Mouse (Mus musculus) left cerebral cortex, adult 2 months (tissue): ENCODE results near the gene Nsun4. TPM values are rescaled to one million over a fixed set of nuclear protein-coding genes. Genes with fewer than 3 reads are reported as not detected.

Experiments used
- DNase-seq, 2 experiments: peaks; one replicate each; pipeline ENCODE4 v3.0.0; 2021 to 2022; ENCODE audit warnings: low spot score in 2 of 2, mixed read lengths in 1 of 2; ENCODE audit errors: extremely low spot score in 1 of 2
- H3K27ac ChIP-seq: fragments of 200-600 bp; 2 replicates; pipeline ENCODE4 v1.8.1; 2022
- H3K4me3 ChIP-seq: fragments of 200-600 bp; 2 replicates; pipeline ENCODE4 v1.8.1; 2022
- CTCF ChIP-seq: fragments of 200-600 bp; IDR thresholded peaks from 2 replicates; pipeline ENCODE4 v1.8.1; 2022; ENCODE audit warnings: antibody characterized with exemption, mild to moderate bottlenecking, moderate library complexity
- intact Hi-C: fragments of 180-260 bp; cut with DNase I; formaldehyde crosslinking; loops from one replicate; pipeline ENCODE4 v1.15.1; 2025
- total RNA-seq, 2 experiments: library from RNA; stranded (reverse); gene quantifications; 2 replicates each; pipeline ENCODE4 v1.2.3; 2021

Nsun4 gene
- total RNA-seq, 2 experiments from 2014 or later = 10.9 to 12.8 TPM

- intact Hi-C loops = no loop called here
- no peak overlapping the region for H3K4me3 ChIP-seq
- TF ChIP-seq CTCF = no peak
- no peak overlapping the region for H3K27ac ChIP-seq
- DNase-seq = no peak
These were observed 56.9 kb downstream of the Nsun4 start for GRCm38 (mm10) chr4:115996729-115997128.

GRCm38 (mm10) chr4:115995376-115995730, 58.3 kb downstream of the Nsun4 start:
- Histone ChIP-seq H3K4me3 (no peak overlapping the region), H3K27ac (no peak overlapping the region)
- intact Hi-C loops = no loop called here
- TF ChIP-seq CTCF = no peak
- no peak for DNase-seq

- Histone ChIP-seq H3K27ac (no peak overlapping the region), H3K4me3 (no peak overlapping the region)
- TF ChIP-seq CTCF = no peak
- intact Hi-C loops = no loop called here
- no peak for DNase-seq
These were observed 58.9 kb downstream of the Nsun4 start for GRCm38 (mm10) chr4:115994662-115995375.

GRCm38 (mm10) chr4:115989382-115989781, 64.3 kb downstream of the Nsun4 start:
- intact Hi-C loops = no loop called here
- Histone ChIP-seq H3K4me3 (no peak overlapping the region), H3K27ac (no peak overlapping the region)
- DNase-seq = no peak
- TF ChIP-seq CTCF = no peak

- Histone ChIP-seq H3K27ac (no peak overlapping the region), H3K4me3 (no peak overlapping the region)
- no peak for TF ChIP-seq CTCF
- no peak for DNase-seq
- intact Hi-C loops = no loop called here
These were observed 65.7 kb downstream of the Nsun4 start for GRCm38 (mm10) chr4:115987858-115988530.

GRCm38 (mm10) chr4:115987436-115987835, 66.2 kb downstream of the Nsun4 start:
- no peak overlapping the region for H3K27ac ChIP-seq
- no peak overlapping the region for H3K4me3 ChIP-seq
- no peak for DNase-seq
- no peak for TF ChIP-seq CTCF
- intact Hi-C loops = no loop called here

GRCm38 (mm10) chr4:115984967-115985366, 68.7 kb downstream of the Nsun4 start:
- intact Hi-C loops = no loop called here
- H3K27ac ChIP-seq = no peak overlapping the region
- no peak for TF ChIP-seq CTCF
- H3K4me3 ChIP-seq = no peak overlapping the region
- DNase-seq = no peak

- Histone ChIP-seq H3K27ac (no peak overlapping the region), H3K4me3 (no peak overlapping the region)
- peak; percentile 90 for TF ChIP-seq CTCF
- intact Hi-C loops = no loop called here
- DNase-seq = peak; percentile 76 to 89
These were observed 69.6 kb downstream of the Nsun4 start for GRCm38 (mm10) chr4:115984111-115984510.

Other genes starting within 250 kb of the Nsun4 start
- gene Mob3c, start 225.8 kb downstream of the Nsun4 start, total RNA-seq = 1 to 10 TPM; 4.0 to 4.4 TPM
- 10 to 100 TPM; 37.6 to 38.7 TPM for gene Mknk1, start 214.7 kb downstream of the Nsun4 start, total RNA-seq
- gene Kncn, start 169.5 kb downstream of the Nsun4 start, total RNA-seq = under 1 TPM; 0.45 to 0.70 TPM
- gene 6430628N08Rik, start 163.2 kb downstream of the Nsun4 start, total RNA-seq = 1 to 10 TPM in 1 of 2 experiments, under 1 TPM in 1; 0.77 to 1.1 TPM
- not detected for gene Dmbx1, start 114.0 kb downstream of the Nsun4 start, total RNA-seq
- 100 to 1,000 TPM; 100 to 103 TPM for gene Faah, start 36.0 kb downstream of the Nsun4 start, total RNA-seq
- gene Uqcrh, start 21.2 kb upstream of the Nsun4 start, total RNA-seq = 100 to 1,000 TPM; 414 to 441 TPM
- gene Lrrc41, start 21.4 kb upstream of the Nsun4 start, total RNA-seq = 10 to 100 TPM; 45.2 to 49.9 TPM
- gene Rad54l, start 69.8 kb upstream of the Nsun4 start, total RNA-seq = under 1 TPM; 0.77 to 0.89 TPM
- 10 to 100 TPM; 80.2 to 85.6 TPM for gene Pomgnt1, start 70.0 kb upstream of the Nsun4 start, total RNA-seq
- gene Lurap1, start 97.5 kb upstream of the Nsun4 start, total RNA-seq = 10 to 100 TPM; 28.4 to 31.2 TPM
- not detected for gene Tspan1, start 113.7 kb upstream of the Nsun4 start, total RNA-seq
- gene 1700042G07Rik, start 119.5 kb upstream of the Nsun4 start, total RNA-seq = not detected
- 1 to 10 TPM; 1.4 to 2.9 TPM for gene Gm49337, start 119.5 kb upstream of the Nsun4 start, total RNA-seq
- 10 to 100 TPM; 37.2 to 42.8 TPM for gene Pik3r3, start 167.7 kb upstream of the Nsun4 start, total RNA-seq